Mouse (Mus musculus) splenic B cell, adult 2 months (primary cell): Measurements from ENCODE around the gene Rtf1.
"Not testable (repeated sequence)": the region's sequence is repeated elsewhere in the genome, so short reads cannot be mapped to it uniquely, and the experiment has no call there.

Experiments
- DNase-seq: peaks from one replicate; pipeline ENCODE4 v3.0.0-alpha.2; 2011; ENCODE audit warnings: low read depth, low spot score
- H3K27me3 ChIP-seq: 2 replicates; pipeline ENCODE4 v1.6.1; 2012; ENCODE audit warnings: mild to moderate bottlenecking, low read length, moderate library complexity, mixed read lengths; ENCODE audit not compliant: control insufficient read depth, poor library complexity, insufficient read depth, severe bottlenecking
- H3K36me3 ChIP-seq: 2 replicates; pipeline ENCODE4 v1.6.1; 2012; ENCODE audit warnings: mild to moderate bottlenecking, low read length, moderate library complexity, mixed read lengths; ENCODE audit not compliant: control insufficient read depth, poor library complexity, insufficient read depth, severe bottlenecking

The Rtf1 gene

GRCm38 (mm10) chr2:119699962-119700361, 25.1 kb downstream of the Rtf1 start:
- no peaks in the 10 kb centered on the region; the same call in 1 of the 2 replicates for H3K27me3 ChIP-seq
- DNase-seq: no peak
- peaks cover 6% of the 10 kb centered on the region; the same call in 1 of the 2 replicates for H3K36me3 ChIP-seq

- DNase-seq: no peak
- peaks cover 6% of the 10 kb centered on the region; the same call in 1 of the 2 replicates for H3K36me3 ChIP-seq
- H3K27me3 ChIP-seq: no peaks in the 10 kb centered on the region; the same call in 1 of the 2 replicates
Measured at GRCm38 (mm10) chr2:119703171-119703570, 28.3 kb downstream of the Rtf1 start.

GRCm38 (mm10) chr2:119707676-119708075, 32.8 kb downstream of the Rtf1 start:
- no peak for DNase-seq
- no peaks in the 10 kb centered on the region for H3K27me3 ChIP-seq
- H3K36me3 ChIP-seq: peaks cover 6% of the 10 kb centered on the region

- DNase-seq: peak; percentile 12
- H3K27me3 ChIP-seq: no peaks in the 10 kb centered on the region
- H3K36me3 ChIP-seq: peaks cover 6% of the 10 kb centered on the region; the same call in 1 of the 2 replicates
Measured at GRCm38 (mm10) chr2:119710011-119710410, 35.1 kb downstream of the Rtf1 start.

GRCm38 (mm10) chr2:119715868-119716267, 41.0 kb downstream of the Rtf1 start:
- DNase-seq, H3K27me3 ChIP-seq: not testable (repeated sequence)
- peaks cover 10% of the 10 kb centered on the region for H3K36me3 ChIP-seq

GRCm38 (mm10) chr2:119721070-119721469, 46.2 kb downstream of the Rtf1 start:
- DNase-seq: no peak
- Histone ChIP-seq H3K27me3 (no peaks in the 10 kb centered on the region), H3K36me3 (peaks cover 18% of the 10 kb centered on the region)

GRCm38 (mm10) chr2:119727762-119728416, 53.0 kb downstream of the Rtf1 start:
- Histone ChIP-seq H3K36me3 (peaks cover 27% of the 10 kb centered on the region), H3K27me3 (no peaks in the 10 kb centered on the region)
- no peak for DNase-seq

GRCm38 (mm10) chr2:119730735-119731134, 55.9 kb downstream of the Rtf1 start:
- DNase-seq: no peak
- Histone ChIP-seq H3K27me3 (no peaks in the 10 kb centered on the region), H3K36me3 (peaks cover 15% of the 10 kb centered on the region)

GRCm38 (mm10) chr2:119737124-119737523, 62.3 kb downstream of the Rtf1 start:
- H3K27me3 ChIP-seq: no peaks in the 10 kb centered on the region
- H3K36me3 ChIP-seq: peaks cover 3% of the 10 kb centered on the region; the same call in 1 of the 2 replicates
- no peak for DNase-seq

GRCm38 (mm10) chr2:119740567-119740966, 65.7 kb downstream of the Rtf1 start:
- peak; percentile 35 for DNase-seq
- H3K27me3 ChIP-seq: no peaks in the 10 kb centered on the region
- no peaks in the 10 kb centered on the region for H3K36me3 ChIP-seq

GRCm38 (mm10) chr2:119741581-119742411, 66.9 kb downstream of the Rtf1 start, which contains the start of gene Itpka:
TSS of gene Itpka (plus strand) at chr2:119742337.
- peak; percentile 81 for DNase-seq
- no peaks in the 10 kb centered on the region for H3K36me3 ChIP-seq
- H3K27me3 ChIP-seq: no peaks in the 10 kb centered on the region

- peak; percentile 58 for DNase-seq
- Histone ChIP-seq H3K36me3 (no peaks in the 10 kb centered on the region), H3K27me3 (no peaks in the 10 kb centered on the region)
Measured at GRCm38 (mm10) chr2:119742461-119743175, 67.8 kb downstream of the Rtf1 start.

GRCm38 (mm10) chr2:119743176-119743807, 68.4 kb downstream of the Rtf1 start:
- DNase-seq: peak; percentile 17
- no peaks in the 10 kb centered on the region for H3K27me3 ChIP-seq
- H3K36me3 ChIP-seq: no peaks in the 10 kb centered on the region

GRCm38 (mm10) chr2:119743808-119744162, 68.9 kb downstream of the Rtf1 start:
- Histone ChIP-seq H3K27me3 (no peaks in the 10 kb centered on the region), H3K36me3 (no peaks in the 10 kb centered on the region)
- DNase-seq: no peak
